Mouse (Mus musculus) lung, postnatal 36 days (tissue): ENCODE measurements around the gene Rab34.
A peak's percentile ranks its signal among the peaks of the same experiment; 100 is the strongest.

ENCODE experiments used
- DNase-seq: peaks from one replicate; pipeline ENCODE4 v3.0.0; 2022; ENCODE audit warnings: mixed read lengths

Gene Rab34

DNA sequence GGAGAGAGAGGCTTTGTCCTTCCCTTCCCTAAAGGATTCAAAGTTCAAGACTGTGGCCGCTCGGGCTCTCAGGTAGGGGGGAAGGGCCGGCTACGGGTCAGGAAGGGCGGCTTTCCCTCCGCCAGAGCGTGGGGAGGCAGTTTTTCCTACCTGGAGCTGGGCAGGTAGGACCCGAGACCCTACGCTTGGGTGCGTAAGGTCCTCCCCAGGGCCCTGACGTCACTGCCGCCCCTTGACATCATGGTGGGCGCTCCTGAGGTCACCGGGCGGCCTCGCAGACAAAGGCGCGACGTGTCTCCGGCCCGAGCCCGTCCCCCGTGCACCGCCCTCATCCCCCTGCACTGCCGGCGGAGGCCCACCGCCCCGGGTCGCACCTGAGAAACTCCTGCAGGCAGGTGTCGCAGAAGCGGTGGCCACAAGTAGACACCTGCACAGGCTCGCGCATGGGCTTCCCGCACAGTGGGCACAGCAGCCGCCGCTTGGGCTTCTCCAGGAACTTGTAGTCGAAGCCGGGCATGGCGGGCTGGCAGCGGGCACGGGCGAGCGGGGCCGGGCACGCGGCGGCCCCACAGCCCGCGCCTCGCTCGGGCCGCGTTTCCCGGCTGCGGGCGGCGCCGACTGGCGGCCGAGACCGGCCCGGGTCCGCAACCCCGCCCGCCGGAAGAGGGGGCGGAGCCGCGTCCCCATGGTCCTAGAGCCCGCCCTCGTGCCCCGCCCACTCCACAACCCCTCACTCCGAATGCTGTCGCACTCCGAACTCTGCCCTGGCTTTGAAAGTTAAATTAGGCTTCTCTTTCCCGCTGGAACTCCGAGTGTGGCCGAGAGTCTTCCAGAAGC lies 23.1 kb upstream of the Rab34 start, which contains the start of gene Traf4:
TSS of gene Traf4 (minus strand) at position 666 of the 837 bp plus-strand sequence.
- DNase-seq: peak; percentile 90

DNA sequence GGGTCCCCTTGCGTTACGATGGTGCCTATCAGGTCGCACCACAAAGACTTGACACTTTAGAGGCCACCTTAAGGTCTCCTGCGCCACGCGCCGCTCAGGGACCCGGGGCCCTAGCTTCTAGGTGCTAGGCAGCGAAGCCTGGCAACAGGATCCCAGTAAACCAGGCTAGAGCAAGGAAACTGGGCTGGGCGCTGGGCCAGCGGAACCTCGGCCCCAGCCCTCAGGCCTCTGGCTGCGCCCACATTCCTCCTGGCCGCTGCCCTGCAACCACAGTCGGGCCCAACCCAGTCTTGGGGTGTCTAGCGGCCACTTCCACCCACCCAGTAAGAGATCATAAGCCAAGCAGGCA lies 22.5 kb upstream of the Rab34 start:
- peak; percentile 79 for DNase-seq

DNA sequence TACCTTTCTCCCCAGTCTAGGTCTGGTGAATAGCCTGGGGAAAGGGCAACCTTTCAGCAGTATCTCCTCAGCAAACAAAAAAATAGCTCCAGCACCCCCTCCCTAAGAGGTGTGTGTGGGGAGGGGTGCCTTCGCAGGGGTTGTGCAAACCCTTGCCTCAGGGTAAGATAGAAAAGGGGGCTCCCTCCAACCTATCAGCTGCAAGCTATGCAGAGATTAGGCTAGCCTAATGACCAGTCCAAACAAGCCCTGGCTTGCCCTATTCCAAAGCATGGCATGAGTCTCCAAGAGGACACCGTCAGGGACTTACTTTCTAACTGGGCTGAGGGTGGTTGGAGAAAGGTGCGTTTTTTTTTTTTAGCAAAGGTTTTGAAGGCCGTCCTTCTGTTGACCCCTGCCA lies 22.1 kb upstream of the Rab34 start:
- DNase-seq: no peak

DNA sequence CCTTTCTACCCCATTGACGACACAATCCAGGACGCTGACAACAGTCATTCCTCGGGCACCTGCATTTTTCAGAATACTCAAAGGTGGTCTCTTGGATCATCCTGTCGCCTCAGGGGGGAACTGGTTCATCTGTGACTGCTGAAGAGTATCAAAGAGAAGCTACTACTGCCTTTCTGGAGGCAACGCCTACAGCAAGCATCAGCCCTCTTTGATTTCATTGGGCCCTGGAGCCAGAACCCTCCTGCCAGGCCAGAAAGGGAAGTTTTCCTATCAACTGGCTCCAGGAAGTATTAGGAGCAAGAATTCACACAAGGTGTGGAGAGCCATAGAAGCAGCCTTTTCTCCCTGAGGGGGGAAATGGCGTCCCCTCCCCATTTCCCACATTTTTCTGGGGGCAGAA lies 21.6 kb upstream of the Rab34 start:
- DNase-seq: no peak

DNA sequence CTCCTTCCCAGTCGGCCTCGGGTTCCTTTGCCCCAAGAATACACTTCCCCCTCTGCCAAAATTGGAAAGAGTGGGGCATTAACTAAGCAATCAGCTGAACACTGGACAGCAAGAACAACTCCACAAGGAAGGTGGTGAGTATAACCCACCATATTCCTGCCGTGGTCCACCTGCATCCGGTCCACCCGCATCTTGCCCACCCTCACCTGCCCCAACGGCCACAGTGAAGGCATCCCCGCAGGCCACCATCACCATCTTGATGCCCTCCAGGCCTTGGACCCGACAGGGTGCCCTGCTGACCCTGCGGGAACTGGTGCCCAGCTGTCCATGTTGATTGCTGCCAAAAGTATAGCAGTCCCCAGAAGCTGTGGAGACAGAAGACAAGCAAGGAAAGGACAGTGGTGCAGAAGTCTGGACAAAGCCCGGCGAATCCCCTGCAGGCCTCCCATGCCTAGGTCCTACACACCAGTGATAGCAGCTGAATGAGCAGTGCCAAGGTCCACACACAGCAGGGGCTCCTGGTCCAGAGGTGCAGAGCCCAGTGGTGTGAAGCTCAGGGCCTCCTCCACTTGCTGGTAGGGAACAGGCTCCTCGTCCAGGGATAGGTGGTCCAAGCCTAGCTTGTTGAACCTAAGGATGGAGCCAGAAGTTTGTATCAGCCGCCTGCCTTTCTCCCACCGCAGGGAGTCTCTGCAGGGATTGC lies 20.8 kb upstream of the Rab34 start:
- no peak for DNase-seq

DNA sequence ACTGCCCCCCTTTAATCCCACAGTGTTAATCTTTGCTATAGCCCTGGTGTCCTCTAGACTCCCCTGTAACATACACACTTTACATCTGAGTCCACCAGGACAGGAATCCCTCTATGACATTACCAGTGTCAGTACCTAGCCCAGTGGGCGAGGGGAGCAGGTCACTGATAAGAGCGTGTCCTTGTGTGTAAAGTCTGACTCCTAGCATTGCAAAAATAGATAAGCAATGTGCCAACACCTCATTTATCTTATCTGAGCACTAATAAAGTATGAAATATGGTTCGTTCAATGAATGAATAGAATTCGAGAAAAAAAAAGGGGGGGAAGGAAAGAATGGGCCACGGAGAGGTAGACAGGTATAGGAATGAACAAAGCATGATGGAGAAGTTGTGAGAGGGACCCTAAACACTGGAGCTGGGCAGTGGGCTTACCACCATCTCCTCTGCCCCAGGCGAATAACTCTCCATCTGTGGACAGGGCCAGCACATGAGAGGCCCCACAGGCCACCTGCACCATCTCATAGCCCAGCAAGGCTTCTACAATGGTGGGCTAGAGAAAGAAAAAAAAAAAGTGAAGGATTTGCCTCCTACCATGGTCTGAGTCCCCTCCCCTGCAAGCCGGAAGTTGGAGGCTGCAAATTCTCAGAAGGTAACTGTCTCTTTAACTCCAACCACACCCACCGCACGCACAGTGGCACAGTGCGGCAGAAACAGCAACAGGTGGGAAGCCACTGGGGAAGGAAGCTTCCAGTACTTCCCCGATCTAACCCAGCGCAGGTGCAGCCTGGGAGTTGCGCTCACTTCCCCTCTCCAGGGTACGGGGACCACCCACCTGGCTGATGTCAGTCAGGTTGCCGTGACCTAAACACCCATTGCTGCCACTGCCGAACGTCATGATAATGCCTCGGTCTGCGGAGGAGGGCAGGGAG lies 19.4 kb upstream of the Rab34 start:
- peak; percentile 57 for DNase-seq

DNA sequence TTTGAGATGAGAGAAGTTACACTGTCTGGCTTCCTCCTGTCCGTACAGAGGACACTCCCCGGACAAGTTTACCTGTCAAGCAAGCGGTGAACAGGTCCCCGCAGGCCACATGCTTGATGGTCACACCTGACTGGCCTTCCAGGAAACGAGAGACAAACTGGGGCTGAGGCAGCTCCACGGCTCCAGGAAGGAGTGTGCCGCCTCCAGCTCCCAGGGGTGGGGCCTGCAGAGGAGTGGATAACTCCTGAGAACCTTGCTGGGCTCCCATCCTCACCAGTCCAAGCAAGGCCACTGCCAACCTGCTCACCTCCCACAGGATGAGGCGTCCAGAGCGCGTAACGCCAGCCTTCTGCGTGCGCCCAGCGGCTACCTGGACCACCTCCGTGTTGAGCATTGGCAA lies 17.9 kb upstream of the Rab34 start:
- DNase-seq: no peak

DNA sequence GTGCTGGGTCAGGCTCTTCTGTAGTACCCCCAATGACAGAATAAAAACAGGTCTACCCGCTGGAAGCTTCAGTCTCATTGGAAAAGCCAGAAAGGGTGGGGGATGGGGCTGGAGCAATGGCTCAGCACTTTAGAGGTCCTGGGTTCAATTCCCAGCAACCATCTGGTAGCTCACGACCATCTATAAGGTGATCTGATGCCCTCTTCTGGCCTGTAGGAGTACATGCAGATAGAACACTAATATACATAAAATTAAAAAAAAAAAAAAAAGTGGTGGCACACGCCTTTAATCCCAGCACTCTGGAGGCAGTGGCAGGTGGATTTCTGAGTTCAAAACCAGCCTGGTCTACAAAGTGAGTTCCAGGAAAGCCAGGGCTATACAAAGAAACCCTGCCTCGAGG lies 16.9 kb upstream of the Rab34 start:
- DNase-seq: no peak

DNA sequence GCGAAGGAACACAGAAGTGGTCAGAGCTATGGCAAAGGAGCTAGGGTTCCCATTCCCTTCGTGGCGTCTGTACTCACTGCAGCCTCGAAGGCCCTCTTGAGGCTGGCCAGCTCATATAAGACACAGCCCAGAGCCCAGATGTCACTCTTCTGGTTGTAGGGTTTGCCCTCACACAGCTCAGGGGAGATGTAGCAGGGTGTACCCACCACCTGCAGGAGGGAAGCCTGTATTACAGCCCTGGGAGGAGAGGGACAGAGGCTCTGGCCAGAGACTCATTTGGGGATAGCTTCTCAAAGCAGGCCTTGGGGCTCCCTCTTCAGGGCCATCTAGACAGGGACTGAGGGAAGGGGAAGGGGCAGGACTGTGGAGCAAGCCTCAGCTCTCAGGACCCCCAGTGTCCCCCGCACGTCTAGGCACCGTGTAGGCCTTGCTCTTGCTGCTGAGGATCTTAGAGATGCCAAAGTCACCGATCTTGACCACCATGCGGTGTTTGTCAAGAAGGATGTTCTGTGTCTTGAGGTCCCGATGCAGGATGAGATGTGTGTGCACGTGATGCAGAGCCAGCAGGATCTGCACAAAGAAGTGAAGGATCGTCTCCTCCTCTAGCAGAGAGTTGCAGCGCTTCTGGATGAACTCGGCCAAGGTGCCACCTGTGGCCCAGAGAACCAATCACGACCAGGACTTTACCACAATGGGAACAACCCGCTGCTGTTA lies 16.0 kb upstream of the Rab34 start:
- DNase-seq: no peak

DNA sequence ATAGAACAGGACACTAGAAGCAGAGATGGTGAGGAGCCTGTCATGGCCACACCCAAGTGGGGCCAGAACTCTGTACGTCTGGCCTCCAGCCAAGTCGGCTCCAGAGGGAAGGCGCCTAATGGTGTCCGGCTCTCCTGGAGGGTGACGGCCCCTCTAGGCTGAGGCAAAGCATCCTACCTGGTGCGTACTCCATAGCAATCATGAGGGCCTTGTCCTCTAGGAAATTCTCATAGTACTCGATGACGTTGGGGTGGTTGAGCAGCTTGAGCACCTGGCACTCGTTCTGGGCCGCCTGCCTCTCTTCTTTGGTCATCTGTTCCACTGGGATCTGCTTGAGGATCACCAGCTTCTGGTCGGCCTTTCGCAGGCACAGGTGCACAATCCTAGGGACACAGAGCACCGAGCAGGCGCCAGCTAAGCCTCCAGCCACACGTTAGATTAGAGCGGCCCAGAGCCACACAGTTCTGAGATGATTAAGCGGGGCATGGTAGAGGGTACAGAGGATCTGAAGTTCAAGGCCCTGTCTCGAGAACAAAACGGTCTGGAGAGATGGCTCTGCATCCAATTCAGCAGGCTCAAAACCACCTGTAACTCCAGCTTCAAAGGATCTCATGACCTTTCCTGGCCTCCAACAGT lies 15.4 kb upstream of the Rab34 start:
- DNase-seq: peak; percentile 73

DNA sequence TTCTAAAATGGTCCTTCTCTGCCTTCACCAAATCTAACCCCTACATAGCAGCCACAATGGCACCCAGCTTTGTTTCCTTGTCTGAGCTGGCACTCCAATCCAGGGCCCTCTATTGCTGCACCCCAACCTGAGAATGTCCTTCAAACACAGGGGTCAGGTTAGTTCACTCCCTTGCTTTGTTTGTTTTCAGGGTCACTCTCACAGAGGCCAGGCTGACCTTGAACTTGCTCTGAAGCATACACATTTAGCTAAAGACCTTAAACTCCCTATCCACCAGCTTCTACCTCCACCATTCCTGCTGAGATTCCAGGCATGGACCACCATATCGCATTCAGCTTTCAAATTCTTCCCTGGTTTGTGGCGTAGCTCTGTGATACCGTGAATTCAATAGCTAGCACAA lies 13.7 kb upstream of the Rab34 start:
- no peak for DNase-seq

DNA sequence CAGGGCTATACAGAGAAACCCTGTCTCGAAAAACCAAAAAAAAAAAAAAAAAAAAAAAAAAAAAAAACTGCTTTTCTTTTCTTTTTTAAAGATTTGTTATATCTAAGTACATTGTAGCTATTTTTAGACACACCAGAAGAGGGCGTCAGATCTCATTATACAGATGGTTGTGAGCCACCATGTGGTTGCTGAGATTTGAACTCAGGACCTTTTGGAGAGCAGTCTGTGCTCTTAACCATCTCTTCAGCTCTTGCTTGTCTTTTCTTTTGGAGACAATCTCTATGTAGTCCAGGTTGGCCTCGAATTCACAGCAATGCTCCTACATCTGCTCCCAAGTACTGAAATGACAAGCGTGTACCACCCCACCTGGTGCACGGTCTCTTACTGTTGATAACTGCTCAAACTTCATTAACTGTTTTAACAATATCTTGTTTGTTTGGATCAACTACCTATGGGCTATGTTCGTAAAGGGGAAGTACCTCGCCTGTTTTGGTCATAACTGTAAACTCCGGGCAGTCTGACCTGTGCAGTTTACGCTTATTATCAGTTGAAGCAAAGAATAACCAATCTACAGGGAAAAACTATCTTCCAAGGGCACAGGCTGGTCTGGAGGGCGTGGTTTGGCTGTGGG lies 12.3 kb upstream of the Rab34 start:
- peak; percentile 27 for DNase-seq

DNA sequence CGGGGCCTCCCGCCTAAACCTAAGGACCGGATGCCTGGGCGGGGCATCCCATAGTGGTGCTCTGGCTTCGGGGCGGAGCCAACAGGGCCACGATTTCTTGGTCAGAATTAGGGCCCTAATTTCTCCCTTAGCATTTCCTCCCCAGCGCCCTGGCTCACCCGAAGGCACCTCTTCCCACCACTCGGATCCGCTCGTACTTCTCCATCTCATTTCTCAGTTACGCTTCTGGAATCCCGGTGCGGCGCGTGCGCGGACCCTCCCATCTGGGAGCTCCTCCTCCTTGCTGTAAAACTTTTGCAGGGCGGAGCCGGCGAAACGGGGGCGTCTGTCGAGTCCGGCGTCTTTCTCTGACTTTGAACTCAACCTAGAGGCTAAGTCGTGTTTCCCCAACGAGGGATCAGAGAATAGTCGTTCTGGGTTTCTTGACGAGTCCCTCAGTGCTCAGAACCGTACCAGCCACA lies 11.8 kb upstream of the Rab34 start, which contains the start of the genes Nek8 and Tlcd1:
TSS of gene Nek8 (minus strand) at position 274 of the 461 bp plus-strand sequence.
TSS of gene Tlcd1 (plus strand) at position 310 of the 461 bp plus-strand sequence.
- peak; percentile 98 for DNase-seq

DNA sequence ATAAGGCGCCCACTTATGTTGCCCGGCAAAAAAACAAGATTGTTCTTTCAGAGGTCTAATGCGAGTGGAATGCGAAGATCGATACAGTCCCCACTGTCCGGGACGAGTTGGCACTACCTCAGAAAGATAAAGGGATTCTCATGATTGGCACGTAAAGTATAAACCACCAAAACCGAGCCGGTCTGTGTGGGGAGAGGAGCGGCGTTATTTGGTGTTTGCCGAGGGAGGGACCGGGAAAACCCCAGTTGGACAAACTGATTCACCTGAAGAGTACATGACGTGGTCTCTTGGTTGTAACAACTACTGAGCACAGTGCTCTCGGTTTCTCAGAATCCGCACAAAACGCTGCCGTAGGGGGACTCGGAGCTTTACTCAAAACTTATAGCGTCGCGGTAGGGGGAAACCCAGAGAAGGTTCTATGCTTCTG lies 11.3 kb upstream of the Rab34 start:
- peak; percentile 27 for DNase-seq

DNA sequence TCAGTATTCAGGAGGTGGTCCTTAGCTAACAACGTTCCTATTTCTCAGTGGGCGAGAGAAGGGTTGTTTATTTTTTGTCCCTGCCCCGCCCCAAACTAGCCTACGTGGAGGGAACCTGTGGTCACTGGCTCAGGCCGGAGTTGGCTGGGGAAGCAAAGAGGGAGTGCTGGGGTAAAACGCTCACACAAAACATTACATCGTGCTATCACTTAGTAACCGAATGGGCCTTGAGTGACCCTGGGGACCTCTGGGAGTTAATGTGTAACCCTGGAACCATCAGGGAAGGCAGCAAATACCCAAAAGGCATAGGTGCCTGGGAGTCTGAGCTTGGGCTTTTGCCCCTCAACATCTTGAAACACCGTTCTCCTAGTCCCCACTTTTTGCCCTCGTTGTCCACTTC lies 10.8 kb upstream of the Rab34 start:
- peak; percentile 78 for DNase-seq

DNA sequence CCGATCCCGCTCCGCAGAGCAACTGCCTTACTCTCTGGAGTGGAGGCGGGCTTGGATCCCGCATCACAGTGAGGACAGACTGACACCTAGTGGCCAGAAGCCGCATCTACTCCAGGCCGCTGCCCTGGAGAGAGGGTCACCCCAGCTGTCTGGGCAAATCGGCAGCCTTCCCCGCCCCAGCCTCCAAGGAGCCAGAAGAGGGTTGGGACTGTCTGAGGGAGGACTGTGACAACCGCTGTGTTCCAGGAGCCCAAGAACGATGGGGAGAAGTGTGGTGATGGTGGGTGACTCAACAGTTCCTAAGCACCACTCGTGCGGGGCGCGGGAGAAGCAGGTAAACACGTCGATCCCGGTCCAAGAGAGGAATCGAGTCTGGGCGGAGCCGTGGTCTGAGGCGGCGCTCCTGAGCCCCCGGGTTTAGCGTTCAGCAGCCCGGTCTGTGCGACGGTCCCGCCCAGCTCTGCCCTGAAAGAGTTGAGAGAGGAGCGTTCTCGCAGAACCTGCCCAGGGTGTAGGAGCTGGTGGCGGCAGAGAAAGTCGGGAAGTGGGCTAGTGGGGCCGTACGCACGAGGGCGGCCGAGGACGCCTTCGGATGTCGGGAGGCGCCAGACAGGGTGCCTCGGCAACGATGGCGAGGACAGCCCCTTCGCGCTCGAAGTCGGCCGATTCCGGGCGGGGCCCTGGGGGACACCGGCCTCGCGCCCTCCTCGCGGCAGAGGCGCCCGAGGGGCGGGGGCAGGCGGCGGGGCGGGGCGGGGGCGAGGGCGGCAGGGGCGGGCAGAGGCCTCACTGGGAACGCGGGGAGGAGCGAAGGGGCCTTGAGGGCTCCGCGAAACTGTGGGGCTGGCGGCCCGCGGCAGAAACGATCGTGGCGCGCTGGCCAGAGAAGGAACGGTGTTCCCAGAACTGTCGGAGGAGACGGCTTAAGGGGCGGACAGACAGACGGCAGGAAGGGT lies 10.0 kb upstream of the Rab34 start:
- peak; percentile 98 for DNase-seq

DNA sequence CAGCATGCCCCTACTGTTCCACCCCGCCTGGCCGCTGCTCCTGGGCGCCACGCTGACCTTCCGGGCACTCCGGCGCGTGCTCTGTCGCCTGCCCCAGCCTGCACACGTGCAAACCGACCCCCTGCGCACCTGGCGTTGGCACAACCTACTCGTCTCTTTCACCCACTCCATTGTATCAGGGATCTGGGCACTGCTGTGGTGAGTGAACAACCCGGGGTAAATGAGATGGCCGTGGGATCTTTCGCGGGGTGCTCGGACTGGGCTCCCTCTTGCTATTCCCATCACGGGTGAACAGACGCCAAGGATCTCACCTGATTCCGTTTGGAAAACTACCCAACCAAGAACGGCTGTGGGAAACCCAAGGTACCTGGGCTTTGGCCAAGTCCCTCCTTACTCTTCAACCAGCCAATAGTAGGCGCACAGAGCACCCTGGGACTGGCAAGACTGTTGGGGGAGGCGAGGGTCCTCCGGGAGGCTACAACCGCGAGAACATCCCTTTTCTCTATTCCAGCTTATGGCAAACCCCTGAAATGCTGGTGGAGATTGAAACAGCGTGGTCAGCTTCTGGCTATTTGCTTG lies 9.3 kb upstream of the Rab34 start:
- DNase-seq: peak; percentile 81

DNA sequence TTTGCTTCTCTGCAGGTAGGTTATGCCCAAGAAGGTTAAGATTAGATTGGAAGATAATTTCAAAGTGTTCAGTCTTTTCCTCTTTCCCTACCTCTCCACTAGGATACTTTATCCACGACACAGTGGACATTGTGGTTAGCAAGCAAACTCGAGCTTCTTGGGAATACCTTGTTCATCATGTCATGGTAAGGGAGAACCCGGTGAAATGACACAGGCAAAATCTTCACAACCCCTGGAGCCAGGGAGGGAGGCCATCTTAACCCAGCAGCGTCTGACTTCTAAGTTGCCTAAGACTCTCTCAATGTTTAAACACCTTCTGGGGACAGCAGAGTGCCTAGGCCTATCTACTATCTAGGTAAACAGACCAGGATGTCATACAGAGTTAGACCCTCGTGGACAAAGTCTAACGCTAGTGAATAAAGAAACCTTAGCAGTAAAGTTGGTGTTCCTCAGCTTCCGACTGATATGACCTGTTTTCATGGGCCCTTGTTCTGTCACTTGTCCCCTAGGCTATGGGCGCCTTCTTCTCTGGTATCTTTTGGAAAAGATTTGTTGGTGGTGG lies 8.7 kb upstream of the Rab34 start:
- no peak for DNase-seq

DNA sequence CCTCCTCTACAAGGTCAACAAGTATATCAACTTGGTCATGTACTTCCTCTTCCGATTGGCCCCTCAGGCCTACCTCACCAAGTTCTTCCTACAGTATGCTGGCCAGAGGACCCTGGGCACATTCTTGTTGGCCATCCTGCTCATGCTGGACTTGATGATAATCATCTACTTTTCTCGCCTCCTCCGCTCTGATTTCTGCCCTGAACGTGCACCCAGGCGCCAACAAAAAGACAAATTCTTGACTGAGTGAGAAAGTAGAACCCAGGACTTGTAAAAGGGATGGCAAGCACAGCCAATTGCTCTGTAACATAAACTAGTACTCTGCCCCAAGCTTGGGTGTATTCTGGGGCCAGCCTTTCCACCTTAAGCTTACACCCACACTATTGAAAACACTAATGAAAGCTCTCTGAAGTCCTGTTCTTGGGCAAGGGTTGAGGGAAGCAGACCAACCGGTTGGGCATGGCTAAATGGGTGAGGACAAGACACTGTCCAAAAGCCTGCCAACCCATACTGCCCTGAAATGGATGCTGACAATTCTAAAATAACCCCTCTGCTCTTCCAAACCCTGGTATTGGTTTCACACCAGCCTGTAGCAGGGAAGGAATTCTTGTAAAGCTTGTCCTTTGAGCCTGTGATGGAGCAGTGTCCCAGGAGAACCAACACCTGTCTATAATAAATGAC lies 8.0 kb upstream of the Rab34 start:
- DNase-seq: no peak
